Mouse (Mus musculus) embryonic fibroblast, embryonic 13.5 days (primary cell): ENCODE results near the gene Cpxm1.

ENCODE experiments used
- CTCF ChIP-seq: IDR thresholded peaks from 2 replicates; pipeline ENCODE4 v1.5.1; 2011; ENCODE audit warnings: mild to moderate bottlenecking, control low read depth, low read length, moderate library complexity, borderline replicate concordance; ENCODE audit not compliant: insufficient read depth
- POLR2A ChIP-seq: IDR thresholded peaks from 2 replicates; pipeline ENCODE4 v1.6.1; 2011; ENCODE audit warnings: low read depth, mild to moderate bottlenecking, control low read depth, low read length, moderate library complexity

GRCm38 (mm10) chr2:130395696-130396095, 1.7 kb downstream of the Cpxm1 start:
- no peak for TF ChIP-seq CTCF
- no peak for TF ChIP-seq POLR2A
